Mouse (Mus musculus) liver, adult 2 months (tissue): ENCODE results near the gene Zfp39.

Experiments
- CTCF ChIP-seq: fragments of 200-500 bp; IDR thresholded peaks from 2 replicates; pipeline ENCODE4 v1.5.1; 2011; ENCODE audit warnings: low read depth, low read length, control low read depth
- POLR2A ChIP-seq: fragments of 200-500 bp; IDR thresholded peaks from 2 replicates; pipeline ENCODE4 v1.6.1; 2011; ENCODE audit warnings: low read length, control low read depth; ENCODE audit not compliant: insufficient read depth; ENCODE audit errors: extremely low read depth

GRCm38 (mm10) chr11:58904838-58905237, 813 bp upstream of the Zfp39 start:
- no peak for TF ChIP-seq POLR2A
- no peak for TF ChIP-seq CTCF
